Mouse (Mus musculus): ENCODE measurements around the gene Nkx1-2.

DNA sequence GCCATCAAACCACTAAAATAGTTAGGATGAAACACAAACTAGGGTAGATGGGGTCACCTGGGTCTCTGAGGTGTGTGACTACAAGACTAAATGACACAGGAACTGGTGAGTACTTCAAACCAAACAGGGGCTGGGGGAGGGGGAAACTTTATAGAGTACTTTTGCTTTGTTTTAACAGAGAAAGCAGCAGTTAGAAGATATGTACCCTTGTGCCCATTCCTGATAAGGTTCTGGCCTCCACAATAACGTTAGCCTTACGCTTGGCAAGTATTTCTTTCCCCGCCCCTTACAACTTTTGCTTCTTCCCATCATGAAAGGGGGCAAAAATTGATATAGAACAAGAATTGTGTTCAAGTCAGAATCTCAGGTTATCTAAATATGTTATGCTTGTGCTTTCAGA lies 3.6 kb downstream of the Nkx1-2 start:
- TF ChIP-seq CTCF (conservative IDR thresholded peaks at IDR 0.05; ENCODE audit: insufficient read depth, insufficient read length, low read depth, low read length) (no peak), POLR2A (IDR thresholded peaks at IDR 0.05; ENCODE audit: low read depth, low read length) (no peak)
